Mouse (Mus musculus) CH12.LX (cell line): ENCODE data around the gene P4hb. TPM values are rescaled to one million over a fixed set of nuclear protein-coding genes. Genes with fewer than 3 reads are reported as not detected.
A peak's percentile ranks its signal among the peaks of the same experiment; 100 is the strongest.

Source experiments
- DNase-seq: peaks from one replicate; pipeline ENCODE4 v3.0.0-alpha.2; 2013; ENCODE audit errors: extremely low read depth
- H3K27ac ChIP-seq: 2 replicates; pipeline ENCODE4 v1.5.1; 2012; ENCODE audit warnings: low read depth, mild to moderate bottlenecking, control low read depth, moderate library complexity; ENCODE audit not compliant: insufficient read depth
- H3K27me3 ChIP-seq: replicated peaks from 2 replicates; pipeline ENCODE3; 2012; ENCODE audit warnings: inconsistent platforms
- H3K36me3 ChIP-seq, 2 experiments: replicated peaks in 1 of 2; 2 replicates each; pipeline versions ENCODE3 to v1.6.1; 2012; ENCODE audit warnings: inconsistent platforms in 1 of 2, low read length in 1 of 2, mild to moderate bottlenecking in 1 of 2, mixed read lengths in 1 of 2, moderate library complexity in 1 of 2; ENCODE audit not compliant: control insufficient read depth in 1 of 2, insufficient read depth in 1 of 2
- H3K4me1 ChIP-seq, 2 experiments: 2 replicates each; pipeline ENCODE4 v1.6.1; 2012; ENCODE audit warnings: inconsistent platforms in 1 of 2, moderate library complexity in 1 of 2; ENCODE audit not compliant: insufficient read depth in 2 of 2, control insufficient read depth in 1 of 2
- H3K4me2 ChIP-seq: 2 replicates; pipeline ENCODE4 v1.6.1; 2012; ENCODE audit warnings: low read depth, mild to moderate bottlenecking, control low read depth; ENCODE audit not compliant: poor library complexity, insufficient read depth, severe bottlenecking
- H3K4me3 ChIP-seq, 3 experiments: fragments of 150-350 bp in 1 of 3; sonication (generic) in 1 of 3; replicated peaks in 1 of 3; 2 replicates each; pipeline versions ENCODE3 to v1.5.1; 2011 to 2012; ENCODE audit warnings: low read depth in 2 of 3, low read length in 2 of 3, mild to moderate bottlenecking in 2 of 3, moderate library complexity in 2 of 3, control low read depth in 1 of 3, improper control_type of control experiment in 1 of 3, inconsistent platforms in 1 of 3, mixed read lengths in 1 of 3; ENCODE audit not compliant: poor library complexity in 1 of 3
- H3K79me2 ChIP-seq: replicated peaks from 2 replicates; pipeline ENCODE4 v1.6.1; 2012; ENCODE audit warnings: mild to moderate bottlenecking, moderate library complexity; ENCODE audit not compliant: control insufficient read depth, poor library complexity, insufficient read depth, severe bottlenecking; ENCODE audit errors: extremely low read depth
- H3K9ac ChIP-seq: 2 replicates; pipeline ENCODE4 v1.6.1; 2012; ENCODE audit warnings: low read depth, mild to moderate bottlenecking, control low read depth, moderate library complexity; ENCODE audit not compliant: insufficient read depth
- H3K9me3 ChIP-seq: replicated peaks from 2 replicates; pipeline ENCODE3; 2012; ENCODE audit warnings: low read length, inconsistent platforms, mixed read lengths
- CHD1 ChIP-seq: IDR thresholded peaks from 2 replicates; pipeline ENCODE4 v1.6.1; 2012; ENCODE audit warnings: low read depth, low read length, improper control_type of control experiment, inconsistent platforms
- CHD2 ChIP-seq: IDR thresholded peaks from 2 replicates; pipeline ENCODE4 v1.6.1; 2011; ENCODE audit warnings: low read length, improper control_type of control experiment
- CTCF ChIP-seq, 2 experiments: IDR thresholded peaks in 1 of 2; conservative IDR thresholded peaks in 1 of 2; 2 replicates each; pipeline ENCODE4 v1.5.1; 2011 to 2012; ENCODE audit warnings: low read depth in 2 of 2, low read length in 2 of 2, improper control_type of control experiment in 1 of 2, inconsistent platforms in 1 of 2, mild to moderate bottlenecking in 1 of 2, moderate library complexity in 1 of 2
- E2F4 ChIP-seq: IDR thresholded peaks from 2 replicates; pipeline ENCODE4 v1.6.1; 2011; ENCODE audit warnings: low read depth, low read length, improper control_type of control experiment; ENCODE audit not compliant: insufficient replicate concordance
- EP300 ChIP-seq: IDR thresholded peaks from 2 replicates; pipeline ENCODE4 v1.6.1; 2011; ENCODE audit warnings: low read length, improper control_type of control experiment
- ETS1 ChIP-seq: conservative IDR thresholded peaks from 2 replicates; pipeline ENCODE4 v1.6.1; 2012; ENCODE audit warnings: low read depth, mild to moderate bottlenecking, inconsistent platforms, low read length, improper control_type of control experiment, moderate library complexity
- HCFC1 ChIP-seq: IDR thresholded peaks from 2 replicates; pipeline ENCODE4 v1.6.1; 2012; ENCODE audit warnings: low read depth, mild to moderate bottlenecking, inconsistent platforms, low read length, improper control_type of control experiment
- IRF4 ChIP-seq: IDR thresholded peaks from 2 replicates; pipeline ENCODE4 v1.6.1; 2014; ENCODE audit warnings: low read depth, mild to moderate bottlenecking, inconsistent platforms, low read length, improper control_type of control experiment
- JUN ChIP-seq: IDR thresholded peaks from 2 replicates; pipeline ENCODE4 v1.6.1; 2011; ENCODE audit warnings: low read depth, mild to moderate bottlenecking, low read length, improper control_type of control experiment, moderate library complexity; ENCODE audit not compliant: insufficient read depth
- JUND ChIP-seq: conservative IDR thresholded peaks from 2 replicates; pipeline ENCODE4 v1.6.1; 2011; ENCODE audit warnings: low read depth, low read length, improper control_type of control experiment
- KAT2A ChIP-seq: IDR thresholded peaks from 2 replicates; pipeline ENCODE4 v1.6.1; 2012; ENCODE audit warnings: low read length, improper control_type of control experiment, inconsistent platforms; ENCODE audit not compliant: insufficient replicate concordance
- MAFK ChIP-seq: IDR thresholded peaks from 2 replicates; pipeline ENCODE4 v1.6.1; 2011; ENCODE audit warnings: low read length, improper control_type of control experiment; ENCODE audit not compliant: insufficient replicate concordance
- MAX ChIP-seq: IDR thresholded peaks from 2 replicates; pipeline ENCODE4 v1.6.1; 2011; ENCODE audit warnings: low read length, improper control_type of control experiment
- MXI1 ChIP-seq: IDR thresholded peaks from 2 replicates; pipeline ENCODE4 v1.6.1; 2011; ENCODE audit warnings: mild to moderate bottlenecking, low read depth, low read length, improper control_type of control experiment
- MYC ChIP-seq: IDR thresholded peaks from 2 replicates; pipeline ENCODE4 v1.6.1; 2011; ENCODE audit warnings: low read depth, mild to moderate bottlenecking, improper control_type of control experiment, low read length
- NELFE ChIP-seq: IDR thresholded peaks from 2 replicates; pipeline ENCODE4 v1.6.1; 2011; ENCODE audit warnings: low read depth, low read length, improper control_type of control experiment
- POLR2A ChIP-seq: IDR thresholded peaks from 2 replicates; pipeline ENCODE4 v1.6.1; 2011; ENCODE audit warnings: low read depth, mild to moderate bottlenecking, improper control_type of control experiment, low read length
- RAD21 ChIP-seq: IDR thresholded peaks from 2 replicates; pipeline ENCODE4 v1.6.1; 2011; ENCODE audit warnings: low read depth, mild to moderate bottlenecking, low read length, improper control_type of control experiment, moderate library complexity
- RCOR1 ChIP-seq: conservative IDR thresholded peaks from 2 replicates; pipeline ENCODE4 v1.6.1; 2012; ENCODE audit warnings: low read depth, mild to moderate bottlenecking, inconsistent platforms, low read length, improper control_type of control experiment
- TBP ChIP-seq: conservative IDR thresholded peaks from 2 replicates; pipeline ENCODE4 v1.6.1; 2011; ENCODE audit warnings: low read depth, low read length, improper control_type of control experiment
- UBTF ChIP-seq: IDR thresholded peaks from 2 replicates; pipeline ENCODE4 v1.6.1; 2012; ENCODE audit warnings: low read depth, mild to moderate bottlenecking, inconsistent platforms, low read length, improper control_type of control experiment, moderate library complexity
- ZC3H11A ChIP-seq: IDR thresholded peaks from 2 replicates; pipeline ENCODE4 v1.6.1; 2012; ENCODE audit warnings: low read depth, mild to moderate bottlenecking, inconsistent platforms, low read length, improper control_type of control experiment
- dilution Hi-C: fragments of 300-500 bp; cut with MboI; formaldehyde crosslinking; loops from 2 replicates; pipeline ENCODE4 v1.14.3; 2020; ENCODE audit warnings: low sequenced_read_pairs; ENCODE audit not compliant: extremely low pct_unique_long_range_greater_than_20kb, extremely low pct_ligation_motif_present
- in situ Hi-C: fragments of 300-500 bp; cut with MboI; formaldehyde crosslinking; loops from 3 replicates; pipeline ENCODE4 v1.14.3; 2019; ENCODE audit warnings: low sequenced_read_pairs, low pct_ligation_motif_present, low pct_unique_long_range_greater_than_20kb, mixed read lengths
- polyA plus RNA-seq: library from polyadenylated mRNA; unstranded; fragments of >175 nt; gene quantifications from 2 replicates; pipeline ENCODE4 v1.2.1, GENCODE M21; 2012; ENCODE audit warnings: low read depth; ENCODE audit not compliant: insufficient read length
- total RNA-seq, 2 experiments: library from RNA; depleted of rRNA; stranded (reverse); fragments of 300-350 nt in 1 of 2; fragments of >200 nt in 1 of 2; gene quantifications; 2 replicates each; pipeline ENCODE4 v1.2.3; 2012 to 2014

Gene P4hb
- total and polyA plus RNA-seq, 3 experiments = 486 to 644 (median 531) TPM

DNA sequence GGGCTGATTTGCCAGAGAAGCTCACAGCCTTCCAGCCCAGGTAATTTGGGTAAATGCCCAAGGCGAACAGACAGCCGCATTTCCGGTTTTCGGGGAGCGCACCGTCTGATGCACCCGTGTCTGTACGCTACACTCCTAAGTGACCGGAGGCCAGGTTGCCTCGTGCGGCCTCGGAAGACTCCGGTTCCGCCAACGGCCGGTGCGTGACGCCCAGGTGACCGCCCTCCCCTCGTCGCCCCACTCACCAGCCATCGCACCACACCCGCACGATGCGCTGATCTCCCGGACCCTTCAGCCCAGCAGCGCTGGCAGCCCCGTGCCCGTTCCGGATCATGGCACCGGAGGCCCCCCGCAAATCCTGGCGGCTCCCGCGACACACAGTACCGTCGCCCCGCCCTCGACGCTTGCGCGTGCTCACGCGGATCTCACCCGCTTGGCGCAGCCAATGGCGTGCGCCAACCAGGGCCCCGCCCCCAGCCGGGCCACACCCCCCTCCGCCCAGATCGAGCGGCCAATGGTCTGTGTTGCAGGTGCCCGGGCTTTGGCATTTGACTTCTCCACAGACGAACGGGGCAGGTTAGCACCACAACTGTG, 44.6 kb upstream of the P4hb start, which contains the start of gene Pcyt2 (continued):
- TF ChIP-seq HCFC1 (peak; percentile 66), MAX (peak; percentile 86), EP300 (no peak), MXI1 (peak; percentile 87), ZC3H11A (no peak)

DNA sequence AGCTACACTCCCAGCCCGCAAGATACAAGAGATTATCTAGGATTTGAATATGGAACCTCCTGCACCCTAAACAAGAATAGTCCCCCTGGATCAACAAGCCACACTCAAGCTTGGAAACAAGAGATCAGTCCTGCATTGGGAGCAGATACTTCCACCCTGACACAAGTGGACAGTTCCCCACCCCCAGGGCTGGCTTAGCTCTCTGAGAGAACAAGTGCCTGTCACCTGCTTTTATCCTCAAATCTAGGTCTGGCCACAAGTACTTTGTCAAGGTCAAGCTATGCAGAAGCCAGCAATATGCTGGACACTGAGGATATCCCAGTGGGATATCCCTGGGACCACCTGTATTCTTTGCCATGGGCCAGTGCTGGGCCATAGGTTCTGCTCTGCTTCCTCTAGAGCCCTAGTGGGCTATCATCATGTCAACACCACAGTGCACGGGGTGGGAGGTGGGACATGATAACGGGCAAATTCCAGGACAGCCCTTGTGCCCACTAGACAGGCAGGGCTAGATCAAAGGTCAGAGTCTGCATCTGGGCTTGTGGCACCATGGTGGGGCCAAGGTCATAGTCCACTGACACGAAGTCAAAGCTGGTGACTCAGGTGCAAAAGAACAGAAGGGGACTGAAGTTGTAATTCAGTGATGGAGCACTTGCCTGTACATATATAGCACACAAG, 43.7 kb upstream of the P4hb start:
- dilution Hi-C loops = no loop called here
- Histone ChIP-seq H3K36me3 (peaks cover 64 to 80% of the 10 kb centered on the region in 2 experiments), H3K4me1 (peaks cover 8 to 36% of the 10 kb centered on the region in 2 experiments), H3K27me3 (no peaks in the 10 kb centered on the region), H3K4me2 (peak overlapping the region; percentile 63), H3K4me3 (peak overlapping the region; percentile 75 to 87 (median 79)), H3K9ac (peak overlapping the region; percentile 73), H3K27ac (0 out of 2 replicates have a peak overlapping the region, but pooled peaks have one; percentile 59), H3K79me2 (peaks cover 22% of the 10 kb centered on the region), H3K9me3 (no peaks in the 10 kb centered on the region)
- TF ChIP-seq NELFE (no peak), MXI1 (no peak), RCOR1 (no peak), ZC3H11A (no peak), EP300 (no peak), CTCF (conservative IDR thresholded peaks at IDR 0.05 in 1 of 2, IDR thresholded peaks at IDR 0.05 in 1 of 2; ENCODE audit: low read depth in 2 of 2, low read length in 2 of 2) (no peak), KAT2A (no peak), MYC (no peak; the same call in 1 of the 2 replicates), MAFK (no peak)
- in situ Hi-C loops = no loop called here
- DNase-seq = no peak

DNA sequence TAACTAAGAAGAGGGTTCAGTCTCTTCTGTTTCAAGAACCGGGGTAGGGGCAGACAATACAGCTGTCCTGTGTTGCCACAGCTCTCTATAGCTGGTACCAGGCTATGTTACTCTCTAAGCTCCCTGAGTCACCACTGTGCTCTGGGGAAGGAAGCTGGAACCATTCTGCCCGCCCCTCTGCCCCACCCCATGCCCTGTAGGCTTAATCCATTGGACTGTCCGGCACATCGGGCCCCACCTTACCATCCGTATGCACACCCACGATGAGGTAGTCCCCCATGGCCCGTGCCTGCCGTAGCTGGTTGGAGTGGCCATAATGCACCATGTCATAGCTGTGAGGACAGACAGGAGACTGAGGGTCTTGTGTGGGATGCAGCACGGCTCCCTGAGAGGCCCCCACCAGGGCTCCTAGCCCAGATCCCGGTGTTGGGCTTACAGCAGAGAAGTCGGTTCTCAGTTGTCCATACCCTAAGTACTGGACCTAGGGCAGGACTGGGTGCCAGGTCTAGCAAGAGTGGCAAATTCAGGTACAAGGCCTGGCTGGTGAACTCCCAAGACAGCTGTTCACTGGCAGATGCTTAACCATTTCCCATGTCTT, 42.7 kb upstream of the P4hb start:
- dilution Hi-C loops = no loop called here
- Histone ChIP-seq H3K36me3 (peaks cover 65 to 80% of the 10 kb centered on the region in 2 experiments), H3K4me1 (peaks cover 8 to 36% of the 10 kb centered on the region in 2 experiments)

More for the DNA sequence above, 42.7 kb upstream of the P4hb start:
- no peak overlapping the region for H3K4me3 ChIP-seq
- TF ChIP-seq MAFK (no peak), RCOR1 (no peak), POLR2A (no peak), ETS1 (no peak), CTCF (conservative IDR thresholded peaks at IDR 0.05 in 1 of 2, IDR thresholded peaks at IDR 0.05 in 1 of 2; ENCODE audit: low read depth in 2 of 2, low read length in 2 of 2) (no peak), JUN (no peak), EP300 (no peak), CHD2 (no peak), TBP (no peak), E2F4 (no peak), IRF4 (no peak), RAD21 (no peak), HCFC1 (no peak), JUND (no peak), UBTF (no peak), CHD1 (no peak)
- TF ChIP-seq, all 38 proteins: peak for 0
- H3K9me3 ChIP-seq = no peaks in the 10 kb centered on the region
- in situ Hi-C loops = no loop called here
- DNase-seq = no peak
- H3K27me3 ChIP-seq = no peaks in the 10 kb centered on the region
- no peak overlapping the region for H3K9ac ChIP-seq
- H3K27ac ChIP-seq = no peak overlapping the region
- peaks cover 22% of the 10 kb centered on the region for H3K79me2 ChIP-seq
- no peak overlapping the region for H3K4me2 ChIP-seq
